Mouse (Mus musculus): ENCODE results near the gene Ank. TPM values are rescaled to one million over a fixed set of nuclear protein-coding genes. Genes with fewer than 3 reads are reported as not detected.

Ank gene
- total RNA-seq, 2 experiments from 2014 or later: 173 to 186 TPM

DNA sequence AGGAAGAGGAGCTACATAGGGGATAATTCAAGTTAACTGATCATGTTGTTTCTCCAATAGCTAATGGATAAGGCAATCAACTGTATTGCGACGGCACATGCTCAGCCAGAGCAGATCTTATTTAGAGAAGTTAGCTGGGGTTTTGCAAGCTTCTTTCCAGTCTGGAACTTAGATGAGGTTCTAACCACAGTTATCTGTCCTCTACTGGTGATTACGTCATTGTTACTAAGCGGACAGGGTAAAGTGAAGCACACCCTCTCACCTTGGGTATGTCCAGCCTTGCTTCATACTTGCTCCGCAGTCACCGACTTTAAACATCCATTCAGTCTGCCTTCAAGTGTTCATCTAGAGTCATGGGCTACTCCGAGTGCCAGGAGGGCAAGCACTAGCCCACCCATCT lies 53.4 kb downstream of the Ank start:
- intact Hi-C loops (cut with DNase I): no loop called here
- DNase-seq (ENCODE audit: low spot score in 2 of 2): no peak

GRCm38 (mm10) chr15:27525233-27526005 lies 58.9 kb downstream of the Ank start:
- intact Hi-C loops (cut with DNase I): no loop called here
- no peak for DNase-seq (ENCODE audit: low spot score in 2 of 2)

DNA sequence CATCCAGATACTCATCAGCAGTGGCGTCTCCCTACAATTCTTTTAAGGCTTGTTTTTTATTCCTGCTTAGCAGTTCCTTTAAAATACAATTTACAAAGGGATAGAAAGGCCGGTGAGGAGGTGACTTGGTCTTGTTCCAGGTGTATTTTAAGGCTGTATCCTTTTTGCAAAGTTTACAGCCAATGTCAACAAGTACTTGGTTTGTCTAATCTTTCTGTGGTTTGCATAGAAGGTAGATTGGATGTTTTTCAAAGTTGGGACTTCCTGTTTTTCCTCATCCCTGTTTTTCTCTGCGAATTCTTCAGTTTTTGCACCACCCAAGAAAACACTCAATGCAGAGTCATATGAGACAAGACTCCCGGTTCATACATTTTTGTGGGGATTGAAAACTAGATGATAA lies 62.4 kb downstream of the Ank start:
- intact Hi-C loops (cut with DNase I): no loop called here
- DNase-seq (ENCODE audit: low spot score in 2 of 2): no peak

DNA sequence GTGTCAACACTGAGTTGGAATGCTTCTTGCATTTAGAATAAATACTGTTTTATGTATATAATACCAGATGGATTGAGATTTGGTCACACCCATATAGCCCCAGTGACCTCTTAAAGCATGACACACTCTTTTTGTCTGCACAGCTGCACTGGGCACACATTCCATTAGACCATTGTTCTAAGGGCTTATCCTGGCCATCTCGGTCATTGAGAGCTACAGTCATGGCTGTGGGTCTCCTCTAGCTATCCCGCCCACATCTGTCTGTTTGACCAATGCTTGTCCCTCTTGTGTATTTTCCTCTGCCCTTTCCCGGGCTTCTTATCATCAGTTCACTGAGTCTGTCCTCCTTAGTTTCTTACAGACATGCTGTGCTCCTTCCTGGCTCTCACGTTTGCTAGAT lies 63.5 kb downstream of the Ank start:
- DNase-seq (ENCODE audit: low spot score in 2 of 2): no peak
- intact Hi-C loops (cut with DNase I): no loop called here

DNA sequence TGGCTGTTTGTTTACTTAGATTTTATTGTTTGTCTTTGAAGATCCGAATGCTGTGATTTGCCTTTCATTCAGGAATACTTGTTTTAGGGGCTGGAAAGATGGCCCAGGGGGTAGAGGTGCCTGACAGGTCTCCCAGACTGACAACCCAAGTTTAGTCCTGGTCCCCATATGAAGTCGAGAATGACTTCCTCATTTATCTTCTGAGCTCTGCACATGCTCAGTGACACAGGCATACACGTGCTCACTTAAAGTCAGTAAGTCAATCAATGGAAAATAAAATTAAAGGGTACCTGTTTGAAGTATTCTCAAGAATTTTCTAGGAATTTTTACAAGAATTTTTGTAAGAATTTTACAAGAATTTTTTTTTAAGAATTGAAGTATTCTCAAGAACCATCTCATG lies 66.6 kb downstream of the Ank start:
- no peak for DNase-seq (ENCODE audit: low spot score in 2 of 2)
- intact Hi-C loops (cut with DNase I): no loop called here

DNA sequence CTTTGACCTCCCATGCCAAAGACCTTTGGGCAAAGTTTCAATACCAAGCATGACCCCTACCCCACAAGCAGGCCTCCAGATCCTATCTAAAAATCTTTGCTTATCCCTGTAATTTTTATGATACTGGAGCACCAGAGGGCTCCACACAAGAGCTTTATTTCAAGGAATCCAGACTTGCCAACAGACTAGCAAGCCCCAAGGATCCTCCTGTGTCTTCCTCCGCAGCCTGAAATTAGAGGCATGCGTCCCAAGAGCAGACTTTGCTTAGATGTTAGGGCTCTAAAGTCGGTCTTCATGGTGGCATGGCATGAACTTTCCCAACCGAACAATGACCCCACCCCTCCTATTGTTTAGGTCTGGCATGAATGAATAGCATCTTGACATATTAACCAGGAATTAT lies 69.2 kb downstream of the Ank start:
- intact Hi-C loops (cut with DNase I): loop anchor here (5.0 kb wide), 2 partner anchors 48 to 68 kb away; partner anchors contain the start of gene Ank
- no peak for DNase-seq (ENCODE audit: low spot score in 2 of 2)

- intact Hi-C loops (cut with DNase I): loop anchor here (5.0 kb wide), 2 partner anchors 49 to 69 kb away; partner anchors contain the start of gene Ank
Measured at GRCm38 (mm10) chr15:27536186-27536585, 69.7 kb downstream of the Ank start.

GRCm38 (mm10) chr15:27536771-27537170 lies 70.3 kb downstream of the Ank start:
- intact Hi-C loops (cut with DNase I): loop anchor here (5.0 kb wide), 2 partner anchors 49 to 69 kb away; partner anchors contain the start of gene Ank
- DNase-seq (ENCODE audit: low spot score in 2 of 2): peak; percentile 62 to 75

More at GRCm38 (mm10) chr15:27536186-27536585, 69.7 kb downstream of the Ank start:
- no peak for DNase-seq (ENCODE audit: low spot score in 2 of 2)

DNA sequence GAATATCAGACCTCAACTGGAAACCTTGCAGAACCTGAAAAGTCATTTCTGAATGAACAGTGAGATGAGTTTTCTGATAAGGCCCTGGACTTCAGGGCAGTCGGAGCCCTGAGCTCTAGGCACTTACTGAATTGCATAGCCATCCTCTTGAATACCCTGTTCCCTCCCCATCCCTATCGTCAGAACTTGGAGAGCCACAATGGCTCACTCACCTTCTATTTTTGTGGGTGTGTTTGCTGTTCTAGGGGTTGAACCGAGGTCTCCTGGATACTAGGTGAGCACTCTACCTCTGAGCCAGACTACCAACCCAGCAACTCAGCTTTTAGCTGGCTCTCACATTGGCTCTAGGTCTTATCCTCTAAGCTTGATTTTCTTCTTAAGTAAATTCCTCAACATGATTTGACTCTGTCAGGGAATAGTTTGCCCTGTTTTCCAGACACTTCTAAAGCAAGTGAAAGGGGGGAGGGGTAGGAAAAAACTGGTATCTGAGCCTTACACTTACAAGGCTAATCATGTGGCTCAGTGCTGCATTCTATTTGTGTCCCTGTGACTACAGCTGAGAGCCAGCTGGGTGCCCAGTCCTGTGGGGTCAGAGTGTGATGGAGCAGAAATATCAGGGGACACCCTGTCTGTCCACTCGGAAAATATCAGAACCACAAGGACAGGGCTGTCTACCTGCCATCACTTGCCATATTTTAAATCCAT lies 71.2 kb downstream of the Ank start:
- intact Hi-C loops (cut with DNase I): loop anchor here (5.0 kb wide), 2 partner anchors 50 to 70 kb away; partner anchors contain the start of gene Ank

DNA sequence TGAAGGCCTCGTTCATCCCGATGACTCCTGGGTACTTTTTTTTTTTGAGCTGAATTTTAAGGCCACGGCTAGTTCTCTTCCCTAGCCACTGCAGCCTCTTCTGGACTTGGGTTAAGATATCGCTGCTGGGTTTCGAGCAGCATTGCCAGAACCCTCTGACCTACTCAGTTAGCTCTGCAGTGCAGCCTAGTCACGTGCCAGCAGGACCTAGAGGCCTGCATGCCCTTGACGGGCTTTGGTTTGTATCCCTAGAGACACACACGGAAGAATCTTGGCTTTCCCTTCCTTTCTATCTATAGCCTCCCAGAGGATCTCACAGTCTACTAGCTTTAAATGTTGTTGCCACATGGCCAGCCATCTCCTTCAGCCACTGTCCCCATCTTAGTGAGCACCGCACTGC lies 73.3 kb downstream of the Ank start:
- intact Hi-C loops (cut with DNase I): loop anchor here (5.0 kb wide), 2 partner anchors 52 to 72 kb away; partner anchors contain the start of gene Ank
- DNase-seq (ENCODE audit: low spot score in 2 of 2): no peak

More for the DNA sequence above, 71.2 kb downstream of the Ank start:
- DNase-seq (ENCODE audit: low spot score in 2 of 2): no peak

- no peak for DNase-seq (ENCODE audit: low spot score in 2 of 2)
- intact Hi-C loops (cut with DNase I): no loop called here
Measured at GRCm38 (mm10) chr15:27545203-27545602, 78.7 kb downstream of the Ank start.

DNA sequence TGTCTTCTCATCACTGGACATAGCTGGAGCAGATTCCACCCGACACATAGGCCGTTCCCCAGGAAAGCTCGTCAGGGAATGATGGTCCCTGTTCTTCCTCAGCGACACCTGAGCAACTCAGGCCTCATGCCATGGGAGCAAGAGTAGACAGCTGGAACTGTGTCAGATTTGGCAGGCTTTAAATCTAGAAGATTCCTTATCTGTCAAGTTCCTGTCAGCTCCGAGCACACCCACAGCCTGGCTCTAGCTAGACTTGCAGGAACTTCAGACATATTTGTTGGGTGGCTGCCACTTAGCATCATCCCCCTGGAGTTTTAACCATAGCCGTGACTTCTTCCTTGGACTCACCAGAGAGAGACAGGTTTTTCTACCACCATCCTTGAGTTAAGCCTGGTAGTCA lies 81.6 kb downstream of the Ank start:
- no peak for DNase-seq (ENCODE audit: low spot score in 2 of 2)
- intact Hi-C loops (cut with DNase I): no loop called here

DNA sequence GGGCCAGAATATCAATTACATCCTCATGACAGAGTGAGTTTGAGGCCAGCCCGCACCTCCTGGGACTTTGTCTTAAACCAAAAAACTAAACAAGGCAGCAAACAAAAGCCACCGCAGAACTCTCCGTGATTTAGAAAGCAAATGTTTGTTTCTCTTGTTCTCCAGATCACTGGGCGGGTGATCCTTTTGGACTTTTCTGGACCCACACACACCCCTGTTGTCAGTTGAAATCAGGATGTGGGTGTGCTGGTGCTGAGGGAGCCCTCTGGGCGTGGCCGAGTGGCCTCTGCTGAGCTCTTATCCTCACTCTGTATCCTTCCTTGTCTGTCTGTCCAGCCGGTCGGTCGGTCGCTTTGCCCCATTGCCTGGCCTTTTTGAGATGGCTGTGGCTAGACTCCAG lies 82.6 kb downstream of the Ank start:
- DNase-seq (ENCODE audit: low spot score in 2 of 2): no peak
- intact Hi-C loops (cut with DNase I): no loop called here

DNA sequence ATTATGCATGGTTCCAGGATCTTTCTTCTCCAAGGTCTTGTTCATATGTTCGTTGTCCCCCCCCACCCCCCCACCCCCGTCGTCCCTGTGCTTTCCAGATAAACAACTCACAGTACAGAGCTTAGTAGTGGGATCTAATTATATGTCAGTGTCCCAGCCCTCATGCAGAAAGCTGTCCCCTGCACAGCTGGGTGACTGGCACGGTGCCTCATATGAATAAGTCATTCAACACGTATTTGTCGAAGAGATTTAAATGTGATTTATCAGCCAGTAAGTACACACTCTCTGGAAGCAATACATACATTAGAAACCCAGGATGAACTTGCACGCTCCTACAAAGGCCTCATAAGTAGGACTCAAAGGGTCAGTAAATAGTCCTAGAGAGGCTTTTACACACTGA lies 83.4 kb downstream of the Ank start:
- no peak for DNase-seq (ENCODE audit: low spot score in 2 of 2)
- intact Hi-C loops (cut with DNase I): no loop called here

DNA sequence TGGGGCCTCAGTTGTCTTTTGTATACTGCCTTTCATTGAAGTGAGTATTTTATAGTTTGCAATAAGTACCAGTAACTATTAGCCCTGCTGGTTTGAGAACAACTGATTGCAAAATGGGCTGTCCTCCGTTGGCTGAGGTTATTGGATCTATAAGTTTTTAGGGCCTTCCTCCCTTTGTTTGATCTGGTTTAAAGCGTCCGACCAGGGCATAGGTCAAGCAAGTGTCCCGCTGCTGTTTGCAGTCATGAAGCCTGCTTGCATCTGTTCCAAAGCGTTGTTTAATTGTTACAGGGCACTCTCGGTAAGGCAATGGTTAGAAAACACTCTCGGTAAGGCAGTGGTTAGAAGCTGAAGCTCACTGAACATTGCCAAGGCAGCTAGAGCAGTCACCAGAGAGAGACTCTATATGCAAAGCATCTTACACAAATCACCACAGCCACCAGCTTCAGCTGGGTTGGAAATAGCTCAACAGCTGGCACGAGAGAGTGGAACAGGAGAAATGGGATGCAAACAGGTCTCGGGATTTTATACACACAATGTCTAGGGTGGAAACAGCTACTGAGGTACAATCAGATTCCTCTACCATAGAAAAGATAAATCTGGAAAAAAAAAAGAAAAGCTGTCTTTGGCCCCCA lies 84.0 kb downstream of the Ank start:
- intact Hi-C loops (cut with DNase I): no loop called here
- DNase-seq (ENCODE audit: low spot score in 2 of 2): no peak

- intact Hi-C loops (cut with DNase I): no loop called here
- DNase-seq (ENCODE audit: low spot score in 2 of 2): no peak
Measured at GRCm38 (mm10) chr15:27551117-27552114, 84.9 kb downstream of the Ank start.

GRCm38 (mm10) chr15:27552129-27552700 lies 85.7 kb downstream of the Ank start:
- DNase-seq (ENCODE audit: low spot score in 2 of 2): no peak
- intact Hi-C loops (cut with DNase I): no loop called here

DNA sequence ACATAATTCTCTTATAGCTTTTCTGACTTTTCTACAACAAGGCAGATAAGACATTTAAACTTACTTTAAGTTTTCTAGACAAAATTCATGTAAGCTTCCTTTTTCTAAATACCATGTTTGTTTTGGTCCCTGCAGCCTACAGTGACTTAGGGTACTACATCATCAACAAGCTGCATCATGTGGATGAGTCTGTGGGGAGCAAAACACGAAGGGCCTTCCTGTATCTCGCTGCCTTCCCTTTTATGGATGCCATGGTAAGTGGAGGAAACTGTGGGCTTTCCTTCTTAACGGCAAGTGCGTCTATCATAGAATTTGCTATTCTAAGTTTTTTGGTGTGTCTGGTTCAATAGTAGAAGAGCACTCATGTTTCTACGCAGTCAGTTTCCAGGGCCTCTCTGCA lies 87.1 kb downstream of the Ank start:
- intact Hi-C loops (cut with DNase I): no loop called here
- DNase-seq (ENCODE audit: low spot score in 2 of 2): no peak

All from left cerebral cortex, postnatal 36 days (tissue).